Mouse (Mus musculus) layer of hippocampus, adult 8-10 months (tissue): ENCODE measurements around the gene Cog7. TPM values are rescaled to one million over a fixed set of nuclear protein-coding genes. Genes with fewer than 3 reads are reported as not detected.

Experiments
- total RNA-seq, 4 experiments: library from RNA; stranded (reverse); gene quantifications; 2 replicates each; pipeline ENCODE4 v1.2.4; 2022

Gene Cog7
- total RNA-seq, 4 experiments from 2014 or later, result 41.5 to 47.1 (median 43.7) TPM

Other genes starting within 250 kb of the Cog7 start
- under 1 TPM; 0.23 to 0.51 (median 0.33) TPM for gene Scnn1g, start 247.2 kb downstream of the Cog7 start, total RNA-seq
- gene Scnn1b, start 116.7 kb downstream of the Cog7 start, total RNA-seq, result not detected
- 10 to 100 TPM; 30.5 to 42.7 (median 33.3) TPM for gene Gga2, start 39.5 kb upstream of the Cog7 start, total RNA-seq
- gene Ubfd1, start 85.5 kb upstream of the Cog7 start, total RNA-seq, result 10 to 100 TPM; 44.5 to 60.1 (median 52.6) TPM
- 10 to 100 TPM in 2 of 4 experiments, 1 to 10 TPM in 2; 7.3 to 10.7 (median 9.3) TPM for gene Ears2, start 85.6 kb upstream of the Cog7 start, total RNA-seq
- gene Ndufab1, start 120.2 kb upstream of the Cog7 start, total RNA-seq, result 100 to 1,000 TPM; 260 to 283 (median 273) TPM
- 1 to 10 TPM; 1.7 to 2.5 (median 2.4) TPM for gene Palb2, start 151.3 kb upstream of the Cog7 start, total RNA-seq
- gene Dctn5, start 151.3 kb upstream of the Cog7 start, total RNA-seq, result 100 to 1,000 TPM in 3 of 4 experiments, 10 to 100 TPM in 1; 95.7 to 114 (median 101) TPM
- 1 to 10 TPM; 1.7 to 2.8 (median 2.5) TPM for gene Plk1, start 177.7 kb upstream of the Cog7 start, total RNA-seq
- under 1 TPM; 0.26 to 0.87 (median 0.73) TPM for gene Ern2, start 204.5 kb upstream of the Cog7 start, total RNA-seq
- 1 to 10 TPM; 2.5 to 3.4 (median 2.9) TPM for gene Chp2, start 237.8 kb upstream of the Cog7 start, total RNA-seq